Mouse (Mus musculus) hematopoietic stem cell, adult 5-6 weeks (primary cell): ENCODE data around the gene Hipk2. TPM values are rescaled to one million over a fixed set of nuclear protein-coding genes. Genes with fewer than 3 reads are reported as not detected.
A peak's percentile ranks its signal among the peaks of the same experiment; 100 is the strongest.

ENCODE experiments used
- ATAC-seq, 2 experiments: fragments of 125-278 bp in 1 of 2; replicated peaks in 1 of 2; 2 replicates each; pipeline ENCODE4 v1.8.0; 2016 to 2017; ENCODE audit warnings: inconsistent platforms in 2 of 2, mild to moderate bottlenecking in 2 of 2, moderate number of reproducible peaks in 2 of 2, low read depth in 1 of 2, moderate TSS enrichment in 1 of 2; ENCODE audit not compliant: low FRiP score in 2 of 2, poor library complexity in 2 of 2, severe bottlenecking in 2 of 2, insufficient read depth in 1 of 2, low TSS enrichment in 1 of 2
- total RNA-seq: library from RNA; stranded (forward); fragments of 172-1452, 232-1000 nt; gene quantifications from 2 replicates; pipeline ENCODE4 v1.2.3, GENCODE M21; 2017

Gene Hipk2
- total RNA-seq, 1 experiment from 2014 or later, result 11.8 TPM

DNA sequence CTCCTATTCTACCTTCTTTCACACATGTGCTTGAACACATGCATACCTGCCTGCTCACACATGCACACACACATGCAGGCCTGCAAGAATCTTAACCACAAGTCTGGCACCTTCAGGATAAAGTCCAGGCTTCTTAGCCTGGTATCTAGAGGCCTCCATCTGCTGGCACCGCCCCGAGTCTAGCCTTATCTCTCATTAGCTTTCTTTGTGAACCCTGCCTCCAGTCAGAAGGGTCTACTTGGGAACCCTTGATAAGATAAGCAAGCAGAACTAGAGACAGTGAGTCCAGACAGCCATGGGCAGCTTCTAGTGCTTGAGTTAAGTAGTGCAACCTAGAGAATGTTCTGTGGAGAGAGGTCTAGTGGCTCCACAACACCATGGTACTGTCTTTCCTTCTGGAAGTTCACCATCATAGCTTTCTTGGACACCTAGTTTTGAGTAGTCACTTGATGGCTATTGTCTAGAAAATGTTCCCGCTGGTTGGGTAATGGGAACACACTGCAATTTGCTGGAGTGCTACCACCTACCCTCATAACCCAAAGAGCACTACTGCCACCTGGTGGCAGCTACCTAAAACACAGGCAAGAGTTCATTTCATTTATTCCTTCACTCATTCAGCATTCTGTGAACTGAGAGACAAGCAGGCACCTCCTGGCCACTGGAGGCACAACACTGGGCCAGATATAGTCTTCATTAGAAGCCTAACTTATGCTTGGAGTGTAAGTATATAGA is 35.0 kb upstream of the Hipk2 start:
- peak; percentile 58 to 76 for ATAC-seq

- ATAC-seq, result no peak
Observed at GRCm38 (mm10) chr6:38908401-38908800, 32.4 kb upstream of the Hipk2 start.

- no peak for ATAC-seq
Observed at GRCm38 (mm10) chr6:38906005-38906404, 30.0 kb upstream of the Hipk2 start.

DNA sequence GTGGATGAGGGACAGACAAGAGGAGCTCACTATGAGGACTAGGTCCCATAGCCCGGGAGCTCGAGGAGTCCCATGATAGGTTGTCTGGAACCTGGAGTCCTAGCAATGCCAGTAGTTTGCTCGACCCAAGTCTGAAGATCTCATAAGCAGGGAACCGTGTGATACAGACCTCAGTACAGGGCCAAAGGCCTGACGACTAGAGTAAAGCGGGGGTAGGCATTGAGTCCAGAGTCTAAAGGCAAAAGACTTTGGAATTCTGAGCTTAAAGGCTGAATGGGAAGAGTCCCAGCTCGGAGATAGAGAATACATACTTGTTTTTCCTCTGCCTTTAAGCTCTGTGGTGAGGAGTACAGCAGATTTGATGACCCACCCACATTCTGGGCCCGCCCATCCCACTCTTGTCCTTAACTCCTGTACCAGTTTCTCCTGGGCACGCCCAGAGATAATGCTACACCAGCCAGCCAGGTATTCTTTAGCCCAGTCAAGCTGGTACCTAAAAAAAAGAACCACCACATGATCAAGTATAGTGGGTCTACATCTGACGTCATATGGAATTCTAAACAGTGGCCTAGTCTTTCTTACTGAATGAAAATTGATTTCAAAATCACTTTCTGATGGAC is 27.0 kb upstream of the Hipk2 start:
- no peak for ATAC-seq

DNA sequence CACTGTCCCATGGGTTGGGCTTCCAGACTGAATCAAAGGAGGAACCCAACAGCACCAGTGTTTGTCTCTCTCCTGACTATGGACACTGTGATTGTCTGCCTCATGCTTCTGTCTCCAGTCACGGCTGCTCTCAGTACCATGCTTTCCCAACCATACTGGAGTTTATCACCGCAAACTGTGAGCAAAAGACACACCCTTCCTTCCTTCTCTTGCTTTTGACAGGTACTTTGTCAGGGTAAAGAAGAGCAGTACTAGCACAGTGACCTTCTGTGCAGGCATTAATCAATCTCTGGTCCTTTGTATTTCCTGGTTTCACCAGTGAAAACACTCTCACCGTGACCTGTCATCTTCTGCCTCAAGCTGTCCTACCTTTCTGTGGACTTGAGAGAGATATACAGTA is 25.7 kb upstream of the Hipk2 start:
- ATAC-seq, result no peak

DNA sequence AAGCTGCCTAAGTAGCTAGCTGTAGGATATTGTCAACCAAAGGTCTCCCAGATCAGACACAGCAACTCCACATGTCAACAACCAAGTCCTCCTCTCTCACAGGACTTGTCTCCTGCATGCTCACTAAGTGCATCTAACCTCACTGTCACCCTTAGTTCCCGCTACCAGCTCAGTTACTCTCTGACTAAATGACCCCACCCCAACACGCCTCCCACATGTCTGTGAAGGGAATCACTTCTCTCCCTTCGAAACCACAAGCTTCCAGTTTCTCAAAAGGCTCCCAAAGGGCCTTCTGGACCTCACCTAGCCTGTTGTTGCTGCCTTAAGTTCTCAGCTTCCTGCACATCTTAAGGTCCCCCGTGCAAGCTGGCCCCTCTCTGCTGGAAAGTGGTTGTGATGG is 25.2 kb upstream of the Hipk2 start:
- no peak for ATAC-seq

DNA sequence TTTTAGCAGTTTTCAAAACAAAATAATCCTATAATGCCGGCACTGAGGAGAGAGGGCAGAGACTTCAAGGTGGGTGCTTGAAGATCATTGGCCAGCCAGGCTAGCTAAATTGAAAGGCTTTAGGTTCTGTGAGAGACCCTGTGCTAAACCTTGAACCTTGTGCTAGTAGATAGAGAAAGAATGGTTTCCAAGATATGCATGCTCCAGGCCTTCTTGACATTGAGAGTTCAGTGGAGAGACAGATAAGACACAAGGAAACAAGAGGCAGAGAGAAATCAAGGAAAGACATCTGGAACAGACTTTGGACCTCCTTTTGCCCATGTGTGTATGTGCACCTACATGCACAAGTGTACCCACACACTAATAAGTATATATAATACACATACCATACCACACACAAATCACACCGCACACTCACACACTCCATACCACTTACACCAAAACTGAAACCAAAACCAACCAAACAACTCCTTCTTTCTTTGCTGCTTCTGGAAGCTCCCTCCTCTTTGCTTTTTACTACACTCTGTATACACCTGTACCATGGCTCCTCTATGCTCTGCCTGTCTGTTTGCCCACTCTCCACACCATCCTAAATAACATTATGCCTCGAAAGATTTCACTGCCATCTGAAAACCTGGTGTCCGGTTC is 24.6 kb upstream of the Hipk2 start:
- ATAC-seq, result peak; percentile 14 to 23; a peak in 2 of 4 replicates

DNA sequence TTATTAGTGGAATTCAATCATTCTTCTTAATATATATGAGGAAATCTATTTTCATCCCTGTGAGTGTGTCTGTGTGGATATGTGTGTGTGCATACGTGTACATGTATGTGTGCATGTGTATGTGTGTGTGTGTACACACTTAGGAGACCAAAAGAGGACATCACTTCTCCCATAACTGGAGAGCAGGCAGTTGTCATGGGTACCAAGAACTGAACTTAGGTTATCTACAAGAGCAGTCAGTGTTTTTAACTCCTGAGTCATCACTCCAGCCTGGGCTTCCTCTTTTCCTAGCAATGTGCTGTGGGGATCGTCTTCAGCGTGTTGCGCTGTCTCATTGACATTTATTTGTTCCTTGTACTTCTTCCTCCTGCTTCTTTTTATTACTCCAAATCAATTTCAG is 24.1 kb upstream of the Hipk2 start:
- ATAC-seq, result peak; percentile 88 to 94

- no peak for ATAC-seq
Observed at GRCm38 (mm10) chr6:38893615-38894014, 17.6 kb upstream of the Hipk2 start.

DNA sequence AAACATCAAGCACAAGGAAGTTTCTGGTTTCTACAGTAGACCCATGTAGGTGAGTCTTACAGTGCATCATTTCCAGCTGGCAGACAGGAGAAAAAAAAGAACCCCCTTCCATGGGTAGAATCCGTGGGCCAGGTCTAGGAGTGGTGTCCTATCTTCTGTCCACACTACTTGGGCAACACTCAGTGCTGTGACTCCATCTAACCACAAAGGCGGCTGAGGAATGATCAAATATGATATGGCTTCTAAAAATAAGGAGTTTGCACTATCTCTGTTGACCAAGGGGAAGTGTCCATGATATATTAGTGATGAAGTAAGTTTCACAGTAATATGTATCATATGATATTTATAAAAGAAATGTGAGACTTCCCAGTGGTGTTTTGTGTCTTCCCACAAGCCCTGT is 16.1 kb upstream of the Hipk2 start:
- ATAC-seq, result no peak

DNA sequence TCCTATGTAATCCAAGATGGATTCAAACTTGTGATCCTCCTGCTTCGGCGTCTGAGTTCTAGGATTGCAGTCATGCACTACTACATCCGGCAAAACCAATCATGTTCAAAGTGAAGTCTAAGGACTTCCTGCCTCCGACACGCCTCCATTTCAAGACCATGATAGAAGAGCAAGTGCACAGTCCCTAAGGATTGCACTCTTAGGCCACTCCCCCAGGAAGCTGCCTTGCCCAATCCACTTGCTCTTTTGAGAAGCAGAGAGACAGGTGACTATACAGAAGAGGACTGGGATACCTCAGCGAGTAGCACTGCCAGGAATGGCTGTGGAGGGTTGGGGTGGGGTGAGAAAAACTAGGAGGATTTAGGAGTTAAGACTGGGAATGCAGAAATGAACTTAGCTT is 13.2 kb upstream of the Hipk2 start:
- ATAC-seq, result 0 out of 4 replicates have a peak, but pooled peaks of 1 of the 2 experiments have one; percentile 25

- no peak for ATAC-seq
Observed at GRCm38 (mm10) chr6:38887436-38887835, 11.5 kb upstream of the Hipk2 start.

DNA sequence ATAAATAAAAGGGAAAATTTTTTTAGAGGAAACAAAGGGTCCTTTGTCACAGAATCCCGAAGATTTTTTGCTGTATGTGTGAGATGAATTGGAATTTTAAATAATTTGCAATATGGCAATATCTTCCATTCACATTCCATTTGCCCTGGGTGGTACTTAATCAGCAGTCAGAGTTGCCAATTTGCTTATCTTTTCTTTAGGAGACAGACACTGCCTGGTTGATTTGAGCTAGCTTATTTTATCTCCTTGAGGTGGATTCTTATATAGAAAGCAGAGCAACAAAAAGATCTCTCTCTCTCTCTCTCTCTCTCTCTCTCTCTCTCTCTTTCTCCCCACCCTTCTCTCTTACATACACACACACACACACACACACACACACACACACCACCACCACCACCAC is 9.2 kb upstream of the Hipk2 start:
- ATAC-seq, result no peak

- no peak for ATAC-seq
Observed at GRCm38 (mm10) chr6:38884482-38884881, 8.5 kb upstream of the Hipk2 start.

- ATAC-seq, result peak; percentile 72 to 76
Observed at GRCm38 (mm10) chr6:38882728-38883171, 6.8 kb upstream of the Hipk2 start.

DNA sequence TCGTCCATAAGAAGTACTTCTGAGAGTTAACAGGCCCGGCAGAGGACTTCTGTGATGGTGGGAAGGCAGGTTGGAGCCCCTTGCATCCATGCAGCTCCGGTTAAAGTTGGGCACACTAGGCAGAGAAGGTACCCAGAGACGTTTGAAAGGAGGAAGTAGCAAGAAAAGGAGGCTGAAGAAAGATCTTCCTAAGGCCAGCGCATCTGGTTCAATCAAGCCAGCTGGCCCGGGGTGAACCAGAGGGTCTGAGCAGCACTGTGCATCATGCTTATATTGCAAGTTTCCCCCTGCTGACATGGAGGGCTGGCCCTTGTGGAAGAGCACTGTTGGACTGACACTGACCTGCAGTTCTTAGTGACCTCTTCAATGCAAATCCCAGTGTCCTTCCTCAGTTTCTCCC is 6.0 kb upstream of the Hipk2 start:
- ATAC-seq, result peak in 1 of 2 experiments; percentile 59; a peak in 2 of 4 replicates

DNA sequence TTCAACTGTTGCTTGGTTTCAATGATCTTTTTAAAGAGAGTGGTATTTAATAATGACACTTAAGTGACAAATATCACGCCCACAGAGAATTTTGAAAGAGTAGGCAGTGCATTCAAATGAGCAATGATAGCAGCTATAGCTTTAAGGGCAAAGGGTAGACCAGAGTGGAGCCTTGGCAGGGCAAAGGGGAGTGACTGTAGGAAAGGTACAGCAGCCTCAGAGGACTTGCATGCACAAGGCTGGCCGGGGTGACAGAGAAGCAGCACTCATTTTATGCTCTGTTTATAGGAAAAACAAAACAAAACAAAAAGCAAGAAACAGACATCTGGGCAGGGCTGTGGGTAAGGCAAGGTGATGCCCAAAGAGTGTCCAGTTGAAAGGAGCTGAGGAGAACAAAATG is 5.5 kb upstream of the Hipk2 start:
- no peak for ATAC-seq

DNA sequence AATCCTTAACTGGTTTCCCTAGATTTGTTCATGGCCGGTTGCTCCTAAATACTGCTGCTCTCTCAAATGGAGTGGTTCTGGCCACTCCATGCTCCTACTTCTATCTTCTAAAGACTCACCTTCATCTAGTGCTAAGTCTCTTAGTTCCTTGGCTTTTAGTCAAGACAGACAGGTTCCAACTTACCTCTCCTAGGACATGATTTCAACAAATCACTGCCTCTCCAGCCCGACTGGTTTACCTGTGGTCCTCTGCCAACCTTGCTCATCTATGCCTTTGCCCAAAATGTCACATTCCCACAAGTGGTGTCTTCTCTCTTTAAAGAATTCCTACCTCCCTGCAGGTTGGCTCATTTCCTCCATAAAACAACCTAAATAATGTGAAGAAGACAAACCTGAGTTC is 1.7 kb upstream of the Hipk2 start:
- no peak for ATAC-seq
